Mouse (Mus musculus): Measurements from ENCODE around the gene Tbcc. TPM values are rescaled to one million over a fixed set of nuclear protein-coding genes. Genes with fewer than 3 reads are reported as not detected.

The Tbcc gene
- total and polyA plus RNA-seq, 3 experiments: 15.1 to 27.8 (median 21.6) TPM

GRCm38 (mm10) chr17:46857903-46858748 is 32.4 kb upstream of the Tbcc start, which contains the start of gene Bicral:
Gene Bicral (minus strand): TSS chr17:46858482.
- TF ChIP-seq TCF12 (IDR thresholded peaks at IDR 0.05; ENCODE audit: low read depth, low read length) (peak; percentile 15; the same call in 1 of the 2 replicates), POLR2A (IDR thresholded peaks at IDR 0.05; ENCODE audit: low read depth, low read length) (peak; percentile 65; the same call in 1 of the 2 replicates), GABPA (IDR thresholded peaks at IDR 0.05; ENCODE audit: insufficient replicate concordance, low read depth, low read length) (no peak), SMC3 (IDR thresholded peaks at IDR 0.05; ENCODE audit: low read depth, low read length) (no peak), KAT2A (IDR thresholded peaks at IDR 0.05; ENCODE audit: insufficient replicate concordance, low read length) (no peak), MXI1 (IDR thresholded peaks at IDR 0.05; ENCODE audit: low read depth, low read length) (no peak), NRF1 (IDR thresholded peaks at IDR 0.05; ENCODE audit: low read depth, low read length) (no peak), RCOR1 (conservative IDR thresholded peaks at IDR 0.05; ENCODE audit: low read depth, low read length) (no peak), JUND (conservative IDR thresholded peaks at IDR 0.05; ENCODE audit: low read depth, low read length) (no peak), TBP (conservative IDR thresholded peaks at IDR 0.05; ENCODE audit: low read depth, low read length) (peak; percentile 25), CHD2 (IDR thresholded peaks at IDR 0.05; ENCODE audit: low read length) (no peak), ELF1 (IDR thresholded peaks at IDR 0.05; ENCODE audit: low read depth, low read length) (no peak), IRF4 (IDR thresholded peaks at IDR 0.05; ENCODE audit: low read depth, low read length) (no peak), EP300 (IDR thresholded peaks at IDR 0.05; ENCODE audit: low read length) (no peak), SIN3A (IDR thresholded peaks at IDR 0.05; ENCODE audit: low read length) (0 out of 2 replicates have a peak, but pooled peaks have one; percentile 51), ETS1 (conservative IDR thresholded peaks at IDR 0.05; ENCODE audit: low read depth, low read length) (no peak), NELFE (IDR thresholded peaks at IDR 0.05; ENCODE audit: low read depth, low read length) (0 out of 2 replicates have a peak, but pooled peaks have one; percentile 44), ZNF384 (IDR thresholded peaks at IDR 0.05; ENCODE audit: low read depth, low read length) (peak; percentile 87)
- Histone ChIP-seq H3K4me1 (ENCODE audit: control insufficient read depth in 1 of 2, insufficient read depth in 2 of 2) (peaks cover 8 to 39% of the 10 kb centered on the region in 2 experiments), H3K9ac (ENCODE audit: insufficient read depth, low read depth) (peak within 1 kb of the TSS; percentile 99), H3K4me2 (ENCODE audit: insufficient read depth, low read depth, poor library complexity, severe bottlenecking) (peak within 1 kb of the TSS; percentile 83), H3K4me3 (replicated peaks in 1 of 3; ENCODE audit: low read depth in 2 of 3, low read length in 2 of 3, poor library complexity in 1 of 3) (peak within 1 kb of the TSS; percentile 74 to 84 (median 83)), H3K79me2 (replicated peaks; ENCODE audit: control insufficient read depth, extremely low read depth, insufficient read depth, poor library complexity, severe bottlenecking) (peaks cover 28% of the 10 kb centered on the region), H3K36me3 (replicated peaks in 1 of 2; ENCODE audit: control insufficient read depth in 1 of 2, insufficient read depth in 1 of 2, low read length in 1 of 2) (peaks cover 0 to 5% of the 10 kb centered on the region in 2 experiments), H3K27me3 (replicated peaks) (no peaks in the 10 kb centered on the region), H3K9me3 (replicated peaks; ENCODE audit: low read length) (no peaks in the 10 kb centered on the region), H3K27ac (ENCODE audit: insufficient read depth, low read depth) (peak within 1 kb of the TSS; percentile 78)
- dilution Hi-C loops (cut with MboI; ENCODE audit: extremely low pct_ligation_motif_present, extremely low pct_unique_long_range_greater_than_20kb, low sequenced_read_pairs): no loop called here
- in situ Hi-C loops (cut with MboI; ENCODE audit: low pct_ligation_motif_present, low pct_unique_long_range_greater_than_20kb, low sequenced_read_pairs): no loop called here
- DNase-seq (ENCODE audit: extremely low read depth): peak; percentile 52
